Mouse (Mus musculus) intestine, postnatal 0 days (tissue): ENCODE data around the gene Map3k14. TPM values are rescaled to one million over a fixed set of nuclear protein-coding genes. Genes with fewer than 3 reads are reported as not detected.

Experiments
- ATAC-seq: fragments of 200-750 bp; cut with Nextera tagmentation; 2 replicates; pipeline ENCODE4 v1.8.0; 2017; ENCODE audit warnings: mild to moderate bottlenecking, moderate TSS enrichment, moderate library complexity
- H3K27ac ChIP-seq: fragments of 300-500 bp; sonication (generic); 2 replicates; pipeline ENCODE4 v1.5.1; 2014; ENCODE audit warnings: mild to moderate bottlenecking, low read depth, low read length, moderate library complexity
- H3K27me3 ChIP-seq: fragments of 300-500 bp; sonication (generic); replicated peaks from 2 replicates; pipeline ENCODE4 v1.6.1; 2014; ENCODE audit warnings: low read length, mixed read lengths; ENCODE audit not compliant: control insufficient read depth, insufficient read depth
- H3K36me3 ChIP-seq: fragments of 300-500 bp; sonication (generic); 2 replicates; pipeline ENCODE4 v1.6.1; 2014; ENCODE audit warnings: mild to moderate bottlenecking, moderate library complexity; ENCODE audit not compliant: control insufficient read depth, insufficient read depth
- H3K4me1 ChIP-seq: fragments of 300-500 bp; sonication (generic); replicated peaks from 2 replicates; pipeline ENCODE4 v1.6.1; 2014; ENCODE audit warnings: antibody characterized with exemption, low read length, mixed read lengths; ENCODE audit not compliant: control insufficient read depth, insufficient read depth
- H3K4me2 ChIP-seq: fragments of 300-500 bp; sonication (generic); replicated peaks from 2 replicates; pipeline ENCODE4 v1.6.1; 2014; ENCODE audit warnings: low read depth, mild to moderate bottlenecking, moderate library complexity
- H3K4me3 ChIP-seq: fragments of 300-500 bp; sonication (generic); 2 replicates; pipeline ENCODE4 v1.5.1; 2014; ENCODE audit warnings: low read depth, low read length
- H3K9ac ChIP-seq: fragments of 300-500 bp; sonication (generic); 2 replicates; pipeline ENCODE4 v1.6.1; 2014; ENCODE audit warnings: mild to moderate bottlenecking, low read depth, low read length
- H3K9me3 ChIP-seq: fragments of 300-500 bp; sonication (generic); 2 replicates; pipeline ENCODE4 v1.6.1; 2016; ENCODE audit warnings: mixed run types; ENCODE audit not compliant: control insufficient read depth
- CTCF ChIP-seq: sonication (generic); IDR thresholded peaks from 2 replicates; pipeline ENCODE4 v1.5.1; 2016; ENCODE audit warnings: low read depth, mild to moderate bottlenecking, control low read depth, antibody characterized with exemption, moderate library complexity
- WGBS: fragments of 180-500 bp; shearing (Covaris S2); extraction: QIAGEN DNeasy Blood & Tissue Kit; methylation state at CpG from one replicate; pipeline ENCODE4 v1.1.7; 2014; 5-methylcytosine and 5-hydroxymethylcytosine counted together
- polyA plus RNA-seq: library from polyadenylated mRNA; unstranded; fragments of >200 nt; fragmentation: Nextera tagmentation; extraction: Ambion mirVana; gene quantifications from 2 replicates; pipeline ENCODE4 v1.2.1, GENCODE M21; 2015

Gene Map3k14
- polyA plus RNA-seq, 1 experiment from 2014 or later: 1.6 TPM

DNA sequence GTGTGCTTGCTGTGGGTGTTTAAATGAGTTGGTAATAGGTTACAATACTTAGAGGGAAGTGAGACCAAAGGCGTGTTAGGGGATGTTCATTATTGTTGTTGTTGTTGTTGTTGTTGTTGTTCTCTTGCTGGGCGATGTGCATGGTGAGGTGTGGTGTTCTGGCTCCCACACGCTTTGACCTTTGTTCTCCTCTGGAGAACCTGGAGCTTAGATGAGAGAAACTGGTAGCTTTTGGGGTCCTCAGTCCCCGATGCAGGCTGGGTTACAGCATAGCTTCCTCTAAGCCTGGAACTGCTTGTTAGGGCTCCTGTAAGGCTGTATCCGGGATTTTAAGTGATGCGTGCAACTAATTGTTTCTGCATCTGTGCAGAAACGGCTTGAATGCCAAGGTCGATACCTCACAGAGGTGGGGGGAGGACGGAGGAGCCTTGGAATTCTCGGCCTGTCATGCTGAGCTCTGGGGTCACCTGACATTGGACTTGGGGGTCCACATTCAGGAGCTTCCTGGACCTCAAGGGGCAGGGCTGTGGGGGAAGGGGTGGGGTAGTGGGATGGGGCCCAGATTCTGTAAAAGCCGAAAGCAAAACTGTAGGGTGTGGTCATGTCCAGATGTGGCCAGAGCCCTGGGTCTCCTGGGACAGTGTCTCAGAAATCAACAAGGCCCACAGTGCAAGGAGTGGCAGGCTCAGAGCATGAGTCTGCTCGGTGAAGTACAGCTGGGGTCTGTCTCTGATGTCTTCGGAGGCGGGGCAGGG is 91.4 kb downstream of the Map3k14 start:
- Histone ChIP-seq H3K36me3 (no peaks in the 10 kb centered on the region), H3K4me3 (no peak overlapping the region), H3K9ac (no peak overlapping the region), H3K4me1 (no peaks in the 10 kb centered on the region; the same call in 1 of the 2 replicates), H3K27ac (no peak overlapping the region), H3K27me3 (peaks cover 10% of the 10 kb centered on the region; the same call in 1 of the 2 replicates), H3K4me2 (no peak overlapping the region), H3K9me3 (no peaks in the 10 kb centered on the region)
- TF ChIP-seq CTCF: no peak
- no peak for ATAC-seq
- whole genome bisulfite sequencing: 72% methylated on average over 14 of the region's 14 CpGs

DNA sequence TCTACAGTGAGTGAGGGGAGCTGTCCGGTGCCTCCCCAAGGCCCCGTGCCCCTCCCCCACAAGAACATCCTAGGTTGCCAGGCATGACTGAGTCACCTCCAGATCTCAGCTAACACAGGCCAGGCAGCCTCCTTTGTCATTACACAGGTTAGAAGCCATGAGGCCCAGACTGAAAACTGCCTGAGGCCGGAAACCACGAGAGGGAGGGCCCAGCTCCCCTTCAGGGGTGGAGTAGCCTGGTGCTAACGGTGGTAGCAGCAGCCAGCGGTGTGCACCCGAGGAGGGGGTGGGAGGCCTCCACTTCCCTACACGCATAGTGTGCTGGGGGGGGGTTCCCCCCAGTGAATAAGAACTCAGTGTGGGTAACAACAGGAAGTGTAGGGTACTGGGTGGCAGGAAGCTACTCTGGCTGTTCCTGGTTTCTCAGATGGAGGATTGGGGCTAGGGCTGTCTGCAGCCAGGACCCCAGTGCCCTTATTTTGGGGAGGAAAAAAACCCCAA is 92.3 kb downstream of the Map3k14 start:
- H3K4me2 ChIP-seq: no peak overlapping the region
- H3K9ac ChIP-seq: no peak overlapping the region
- no peaks in the 10 kb centered on the region for H3K36me3 ChIP-seq
- peaks cover 5% of the 10 kb centered on the region; the same call in 1 of the 2 replicates for H3K4me1 ChIP-seq
- H3K27ac ChIP-seq: no peak overlapping the region
- H3K9me3 ChIP-seq: no peaks in the 10 kb centered on the region
- no peak for TF ChIP-seq CTCF
- no peak overlapping the region for H3K4me3 ChIP-seq
- 55% methylated on average over 8 of the region's 8 CpGs for WGBS
- no peak for ATAC-seq
- H3K27me3 ChIP-seq: peaks cover 19% of the 10 kb centered on the region

- Histone ChIP-seq H3K27me3 (peaks cover 24% of the 10 kb centered on the region), H3K36me3 (no peaks in the 10 kb centered on the region), H3K4me2 (no peak overlapping the region), H3K4me3 (no peak overlapping the region), H3K9me3 (no peaks in the 10 kb centered on the region), H3K9ac (no peak overlapping the region), H3K4me1 (peaks cover 5% of the 10 kb centered on the region; the same call in 1 of the 2 replicates), H3K27ac (no peak overlapping the region)
- 78% methylated on average over 5 of the region's 5 CpGs for WGBS
- TF ChIP-seq CTCF: no peak
- ATAC-seq: no peak
Observed at GRCm38 (mm10) chr11:103174411-103174832, 92.8 kb downstream of the Map3k14 start.

- no peaks in the 10 kb centered on the region for H3K36me3 ChIP-seq
- no peak for ATAC-seq
- peaks cover 27% of the 10 kb centered on the region for H3K27me3 ChIP-seq
- H3K9me3 ChIP-seq: no peaks in the 10 kb centered on the region
- H3K4me2 ChIP-seq: no peak overlapping the region
- H3K4me3 ChIP-seq: no peak overlapping the region
- H3K9ac ChIP-seq: no peak overlapping the region
- H3K4me1 ChIP-seq: peaks cover 5% of the 10 kb centered on the region; the same call in 1 of the 2 replicates
- H3K27ac ChIP-seq: no peak overlapping the region
- no peak for TF ChIP-seq CTCF
- 93% methylated on average over 11 of the region's 11 CpGs for WGBS
Observed at GRCm38 (mm10) chr11:103173771-103174344, 93.4 kb downstream of the Map3k14 start.

GRCm38 (mm10) chr11:103173041-103173770 is 94.1 kb downstream of the Map3k14 start:
- H3K36me3 ChIP-seq: no peaks in the 10 kb centered on the region
- 78% methylated on average over 7 of the region's 7 CpGs for WGBS
- peaks cover 27% of the 10 kb centered on the region for H3K27me3 ChIP-seq
- H3K9me3 ChIP-seq: no peaks in the 10 kb centered on the region
- no peak for ATAC-seq
- H3K27ac ChIP-seq: no peak overlapping the region
- H3K4me1 ChIP-seq: peaks cover 5% of the 10 kb centered on the region; the same call in 1 of the 2 replicates
- H3K4me3 ChIP-seq: no peak overlapping the region
- no peak for TF ChIP-seq CTCF
- no peak overlapping the region for H3K9ac ChIP-seq
- no peak overlapping the region for H3K4me2 ChIP-seq
